Mouse (Mus musculus): Measurements from ENCODE around the gene Vcan. TPM values are rescaled to one million over a fixed set of nuclear protein-coding genes. Genes with fewer than 3 reads are reported as not detected.
"Not testable (repeated sequence)": the region's sequence is repeated elsewhere in the genome, so short reads cannot be mapped to it uniquely, and the experiment has no call there.

Vcan gene
- polyA plus RNA-seq, 1 experiment from 2014 or later: 5.0 TPM

- no peaks in the 10 kb centered on the region for H3K4me1 ChIP-seq (replicated peaks; ENCODE audit: control insufficient read depth, insufficient read depth, low read length)
- H3K36me3 ChIP-seq (ENCODE audit: control insufficient read depth, insufficient read depth): no peaks in the 10 kb centered on the region
- no peak overlapping the region for H3K4me3 ChIP-seq (ENCODE audit: low read depth, low read length)
- H3K9ac ChIP-seq (ENCODE audit: low read depth, low read length): no peak overlapping the region
- no peak overlapping the region for H3K4me2 ChIP-seq (replicated peaks; ENCODE audit: low read depth)
- no peak for TF ChIP-seq CTCF (IDR thresholded peaks at IDR 0.05; ENCODE audit: low read depth)
- H3K27me3 ChIP-seq (replicated peaks; ENCODE audit: control insufficient read depth, insufficient read depth, low read length): no peaks in the 10 kb centered on the region
- 85% methylated on average over 1 of the region's 1 CpGs for WGBS
- H3K27ac ChIP-seq (ENCODE audit: low read depth, low read length): no peak overlapping the region
- no peak for ATAC-seq
- H3K9me3 ChIP-seq (ENCODE audit: control insufficient read depth): no peaks in the 10 kb centered on the region
Measured at GRCm38 (mm10) chr13:89777146-89777545, 34.8 kb upstream of the Vcan start.

- Histone ChIP-seq H3K9ac (ENCODE audit: low read depth, low read length) (no peak overlapping the region), H3K4me2 (replicated peaks; ENCODE audit: low read depth) (no peak overlapping the region), H3K36me3 (ENCODE audit: control insufficient read depth, insufficient read depth) (no peaks in the 10 kb centered on the region), H3K4me3 (ENCODE audit: low read depth, low read length) (no peak overlapping the region), H3K4me1 (replicated peaks; ENCODE audit: control insufficient read depth, insufficient read depth, low read length) (no peaks in the 10 kb centered on the region), H3K9me3 (ENCODE audit: control insufficient read depth) (no peaks in the 10 kb centered on the region), H3K27ac (ENCODE audit: low read depth, low read length) (no peak overlapping the region), H3K27me3 (replicated peaks; ENCODE audit: control insufficient read depth, insufficient read depth, low read length) (no peaks in the 10 kb centered on the region)
- 60% methylated on average over 1 of the region's 1 CpGs for WGBS
- no peak for TF ChIP-seq CTCF (IDR thresholded peaks at IDR 0.05; ENCODE audit: low read depth)
- ATAC-seq: no peak
Measured at GRCm38 (mm10) chr13:89766551-89766950, 24.2 kb upstream of the Vcan start.

GRCm38 (mm10) chr13:89765966-89766365, 23.7 kb upstream of the Vcan start:
- H3K9ac ChIP-seq (ENCODE audit: low read depth, low read length): no peak overlapping the region
- H3K4me3 ChIP-seq (ENCODE audit: low read depth, low read length): no peak overlapping the region
- no peak overlapping the region for H3K4me2 ChIP-seq (replicated peaks; ENCODE audit: low read depth)
- H3K9me3 ChIP-seq (ENCODE audit: control insufficient read depth): no peaks in the 10 kb centered on the region
- no peaks in the 10 kb centered on the region for H3K4me1 ChIP-seq (replicated peaks; ENCODE audit: control insufficient read depth, insufficient read depth, low read length)
- WGBS: 81% methylated on average over 3 of the region's 3 CpGs
- no peaks in the 10 kb centered on the region for H3K27me3 ChIP-seq (replicated peaks; ENCODE audit: control insufficient read depth, insufficient read depth, low read length)
- no peak overlapping the region for H3K27ac ChIP-seq (ENCODE audit: low read depth, low read length)
- no peak for TF ChIP-seq CTCF (IDR thresholded peaks at IDR 0.05; ENCODE audit: low read depth)
- H3K36me3 ChIP-seq (ENCODE audit: control insufficient read depth, insufficient read depth): no peaks in the 10 kb centered on the region
- no peak for ATAC-seq

GRCm38 (mm10) chr13:89762339-89762738, 20.0 kb upstream of the Vcan start:
- 62% methylated on average over 3 of the region's 3 CpGs for WGBS
- no peaks in the 10 kb centered on the region for H3K36me3 ChIP-seq (ENCODE audit: control insufficient read depth, insufficient read depth)

GRCm38 (mm10) chr13:89756347-89756746, 14.0 kb upstream of the Vcan start:
- H3K27ac ChIP-seq (ENCODE audit: low read depth, low read length): no peak overlapping the region
- H3K4me3 ChIP-seq (ENCODE audit: low read depth, low read length): no peak overlapping the region
- no peaks in the 10 kb centered on the region for H3K4me1 ChIP-seq (replicated peaks; ENCODE audit: control insufficient read depth, insufficient read depth, low read length)
- H3K4me2 ChIP-seq (replicated peaks; ENCODE audit: low read depth): no peak overlapping the region
- H3K27me3 ChIP-seq (replicated peaks; ENCODE audit: control insufficient read depth, insufficient read depth, low read length): no peaks in the 10 kb centered on the region
- no peaks in the 10 kb centered on the region for H3K36me3 ChIP-seq (ENCODE audit: control insufficient read depth, insufficient read depth)
- no peak for TF ChIP-seq CTCF (IDR thresholded peaks at IDR 0.05; ENCODE audit: low read depth)
- no peak for ATAC-seq
- no peak overlapping the region for H3K9ac ChIP-seq (ENCODE audit: low read depth, low read length)
- no peaks in the 10 kb centered on the region for H3K9me3 ChIP-seq (ENCODE audit: control insufficient read depth)

More at GRCm38 (mm10) chr13:89762339-89762738, 20.0 kb upstream of the Vcan start:
- H3K27me3 ChIP-seq (replicated peaks; ENCODE audit: control insufficient read depth, insufficient read depth, low read length): no peaks in the 10 kb centered on the region
- no peak overlapping the region for H3K4me2 ChIP-seq (replicated peaks; ENCODE audit: low read depth)
- H3K27ac ChIP-seq (ENCODE audit: low read depth, low read length): no peak overlapping the region
- H3K4me3 ChIP-seq (ENCODE audit: low read depth, low read length): no peak overlapping the region
- ATAC-seq: no peak
- H3K4me1 ChIP-seq (replicated peaks; ENCODE audit: control insufficient read depth, insufficient read depth, low read length): no peaks in the 10 kb centered on the region
- TF ChIP-seq CTCF (IDR thresholded peaks at IDR 0.05; ENCODE audit: low read depth): no peak
- H3K9me3 ChIP-seq (ENCODE audit: control insufficient read depth): no peaks in the 10 kb centered on the region
- H3K9ac ChIP-seq (ENCODE audit: low read depth, low read length): no peak overlapping the region

GRCm38 (mm10) chr13:89750562-89750961, 8.3 kb upstream of the Vcan start:
- H3K4me1 ChIP-seq (replicated peaks; ENCODE audit: control insufficient read depth, insufficient read depth, low read length); ATAC-seq; H3K36me3 ChIP-seq (ENCODE audit: control insufficient read depth, insufficient read depth); H3K4me3 ChIP-seq (ENCODE audit: low read depth, low read length); H3K4me2 ChIP-seq (replicated peaks; ENCODE audit: low read depth); H3K27ac ChIP-seq (ENCODE audit: low read depth, low read length); H3K27me3 ChIP-seq (replicated peaks; ENCODE audit: control insufficient read depth, insufficient read depth, low read length); H3K9me3 ChIP-seq (ENCODE audit: control insufficient read depth); H3K9ac ChIP-seq (ENCODE audit: low read depth, low read length): not testable (repeated sequence)
- WGBS: 30% methylated on average over 3 of the region's 3 CpGs

GRCm38 (mm10) chr13:89743201-89743600, 892 bp upstream of the Vcan start:
- H3K27ac ChIP-seq (ENCODE audit: low read depth, low read length): no peak overlapping the region
- H3K9me3 ChIP-seq (ENCODE audit: control insufficient read depth): no peaks in the 10 kb centered on the region
- 0 out of 2 replicates have a peak, but pooled peaks cover 12% of the 10 kb centered on the region for H3K4me1 ChIP-seq (replicated peaks; ENCODE audit: control insufficient read depth, insufficient read depth, low read length)
- no peaks in the 10 kb centered on the region for H3K36me3 ChIP-seq (ENCODE audit: control insufficient read depth, insufficient read depth)
- H3K4me2 ChIP-seq (replicated peaks; ENCODE audit: low read depth): no peak overlapping the region; the same call in 1 of the 2 replicates
- no peak for ATAC-seq
- H3K27me3 ChIP-seq (replicated peaks; ENCODE audit: control insufficient read depth, insufficient read depth, low read length): peaks cover 13% of the 10 kb centered on the region
- H3K4me3 ChIP-seq (ENCODE audit: low read depth, low read length): no peak overlapping the region
- no peak overlapping the region for H3K9ac ChIP-seq (ENCODE audit: low read depth, low read length)
- WGBS: 58% methylated on average over 8 of the region's 8 CpGs
- no peak for TF ChIP-seq CTCF (IDR thresholded peaks at IDR 0.05; ENCODE audit: low read depth)
